Mouse (Mus musculus) layer of hippocampus, adult 2 months (tissue): ENCODE measurements around the gene Gli1. TPM values are rescaled to one million over a fixed set of nuclear protein-coding genes. Genes with fewer than 3 reads are reported as not detected.

ENCODE experiments used
- DNase-seq, 2 experiments: peaks; one replicate each; pipeline ENCODE4 v3.0.0; 2022; ENCODE audit warnings: low spot score in 2 of 2
- H3K27ac ChIP-seq: fragments of 200-600 bp; 2 replicates; pipeline ENCODE4 v1.8.1; 2022
- H3K4me3 ChIP-seq: fragments of 200-600 bp; 2 replicates; pipeline ENCODE4 v1.8.1; 2022; ENCODE audit warnings: mild to moderate bottlenecking
- CTCF ChIP-seq: fragments of 200-600 bp; conservative IDR thresholded peaks from 2 replicates; pipeline ENCODE4 v1.8.1; 2022; ENCODE audit warnings: antibody characterized with exemption, mild to moderate bottlenecking, moderate library complexity
- total RNA-seq, 2 experiments: library from RNA; stranded (reverse); gene quantifications; 2 replicates each; pipeline ENCODE4 v1.2.3; 2021

Gli1 gene
- total RNA-seq, 2 experiments from 2014 or later = 2.5 to 3.1 TPM

DNA sequence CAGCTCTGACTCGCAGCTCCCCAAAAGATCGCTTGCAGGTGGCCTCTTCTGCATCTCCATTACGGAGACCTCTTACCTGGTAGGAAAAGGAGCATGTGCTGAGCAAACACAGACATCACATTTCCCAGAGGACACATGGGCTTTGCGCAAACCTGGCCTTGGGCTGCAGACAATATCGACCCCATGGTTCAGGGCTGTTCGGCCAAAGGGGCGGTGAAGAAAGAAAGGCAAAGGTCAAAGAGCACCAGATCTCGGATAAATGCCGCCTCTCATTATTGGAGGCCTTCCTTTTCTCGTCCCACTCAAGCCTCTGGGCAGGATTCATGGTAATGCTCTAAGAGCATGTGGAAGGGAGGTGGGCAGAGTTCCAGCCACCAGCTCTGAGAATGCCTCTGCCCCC is 13.6 kb upstream of the Gli1 start:
- DNase-seq = no peak
- peak overlapping the region; percentile 78 for H3K27ac ChIP-seq
- H3K4me3 ChIP-seq = no peak overlapping the region
- TF ChIP-seq CTCF = no peak

DNA sequence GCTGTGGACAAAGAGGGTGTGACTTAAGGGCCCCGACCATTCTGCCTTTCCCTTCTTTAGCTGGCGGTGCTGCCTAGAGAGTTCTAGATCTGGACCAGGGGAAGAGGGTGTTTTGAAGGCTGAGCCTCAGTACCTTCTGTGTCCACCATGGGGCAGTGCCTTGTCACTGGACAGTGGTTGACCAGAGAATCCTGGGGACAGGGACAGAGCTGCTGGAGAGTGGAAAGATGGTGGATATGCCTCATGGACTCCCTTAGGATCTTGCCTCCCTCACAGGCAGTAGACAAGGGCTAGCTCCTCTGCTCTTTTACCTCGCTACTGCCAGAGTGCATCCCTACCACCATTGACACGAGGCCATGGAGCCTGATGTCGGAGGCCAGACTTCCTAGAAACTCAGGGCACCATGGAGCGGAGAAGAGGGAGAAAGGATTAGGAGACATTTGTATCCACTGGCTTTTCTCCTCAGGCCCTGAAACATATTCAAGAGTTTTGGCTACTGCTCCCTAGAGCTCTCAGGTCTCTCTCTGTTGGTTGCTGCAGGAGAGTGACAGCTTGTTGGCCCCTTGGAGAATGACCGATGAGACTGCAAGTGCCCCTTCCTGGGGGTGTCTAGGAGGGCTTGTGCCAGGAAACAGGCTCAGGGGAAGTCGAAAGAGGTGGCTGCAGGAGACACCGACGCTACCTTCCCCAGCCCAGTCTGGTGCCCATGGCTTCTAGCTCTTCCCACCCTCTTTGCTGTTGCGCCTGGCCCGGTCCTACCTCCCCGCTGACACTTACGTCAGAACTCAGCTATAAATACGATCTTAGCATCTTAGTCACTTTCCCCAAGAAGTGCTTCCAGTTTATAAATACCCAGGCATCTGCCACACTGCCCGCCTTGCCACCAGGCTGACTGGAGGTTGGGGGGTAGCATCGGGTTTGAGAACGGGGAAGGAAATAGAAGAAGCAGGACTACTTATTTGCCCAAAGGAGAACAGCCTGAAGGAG is 12.4 kb upstream of the Gli1 start, which contains the start of gene Inhbe:
TSS of gene Inhbe (minus strand) at position 503 of the 987 bp plus-strand sequence.
- H3K27ac ChIP-seq = peak within 1 kb of the TSS; percentile 78
- H3K4me3 ChIP-seq = no peak within 1 kb of the TSS
- TF ChIP-seq CTCF = peak; percentile 65
- DNase-seq = peak; percentile 59 to 72

DNA sequence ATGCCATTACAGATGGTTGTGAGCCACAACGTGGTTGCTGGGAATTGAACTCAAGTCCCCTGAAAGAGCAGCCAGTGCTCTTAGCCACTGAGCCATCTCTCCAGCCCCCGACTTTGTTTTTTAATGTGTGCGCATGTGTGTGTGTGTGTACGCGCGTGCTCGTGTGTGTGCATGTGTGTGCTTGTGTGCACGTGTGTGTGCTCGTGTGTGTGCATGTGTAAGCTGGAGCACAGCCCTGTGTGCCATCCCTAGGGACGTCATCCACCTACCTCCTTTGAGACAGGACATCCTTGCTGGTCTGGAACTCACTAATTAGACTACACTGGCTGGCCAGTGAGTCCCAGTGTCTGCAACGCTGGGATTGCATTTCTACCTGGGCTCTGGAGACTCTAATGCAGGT is 11.0 kb upstream of the Gli1 start:
- Histone ChIP-seq H3K4me3 (no peak overlapping the region), H3K27ac (no peak overlapping the region)
- no peak for DNase-seq
- no peak for TF ChIP-seq CTCF

DNA sequence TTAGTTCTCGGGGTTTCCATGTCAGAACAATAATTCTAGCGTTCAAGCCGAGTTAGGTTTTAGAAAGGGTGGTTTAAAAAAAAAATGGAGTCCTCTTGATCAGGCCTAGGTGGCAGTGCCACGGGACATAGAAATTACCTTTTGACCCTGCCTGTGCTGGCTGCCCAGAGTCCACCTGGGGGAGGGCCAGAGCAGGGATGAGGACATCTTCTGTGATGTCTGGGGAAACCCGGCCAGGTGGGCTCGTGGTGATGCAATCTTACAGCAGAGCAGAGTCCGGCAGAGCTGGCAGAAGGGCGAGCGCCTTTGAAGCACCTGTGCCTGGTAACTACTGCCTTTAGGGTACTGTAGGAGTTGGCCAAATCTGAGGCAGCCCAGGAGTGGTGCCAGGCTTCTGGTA is 10.4 kb upstream of the Gli1 start:
- Histone ChIP-seq H3K4me3 (no peak overlapping the region), H3K27ac (no peak overlapping the region)
- TF ChIP-seq CTCF = no peak
- no peak for DNase-seq

DNA sequence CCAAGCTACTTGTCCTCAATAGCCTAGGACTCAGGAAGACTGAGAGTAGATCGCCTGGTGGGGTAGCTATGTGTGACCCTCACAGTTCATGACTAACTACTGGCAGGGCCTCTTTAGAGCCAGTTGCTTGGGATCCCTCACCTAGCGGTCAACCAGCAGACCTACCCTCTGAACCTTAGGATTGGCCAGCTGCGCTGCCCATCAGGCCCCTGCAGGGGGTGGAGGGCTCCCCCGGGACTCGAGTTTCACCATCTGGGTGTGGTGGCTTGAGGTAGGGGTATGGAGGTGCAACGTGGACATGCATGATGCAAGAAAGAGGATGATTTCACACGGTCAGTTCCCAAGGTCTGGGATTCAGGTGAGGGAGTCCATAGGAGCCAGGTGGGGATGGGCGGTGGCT is 9.9 kb upstream of the Gli1 start:
- TF ChIP-seq CTCF = no peak
- Histone ChIP-seq H3K27ac (no peak overlapping the region), H3K4me3 (no peak overlapping the region)
- no peak for DNase-seq

DNA sequence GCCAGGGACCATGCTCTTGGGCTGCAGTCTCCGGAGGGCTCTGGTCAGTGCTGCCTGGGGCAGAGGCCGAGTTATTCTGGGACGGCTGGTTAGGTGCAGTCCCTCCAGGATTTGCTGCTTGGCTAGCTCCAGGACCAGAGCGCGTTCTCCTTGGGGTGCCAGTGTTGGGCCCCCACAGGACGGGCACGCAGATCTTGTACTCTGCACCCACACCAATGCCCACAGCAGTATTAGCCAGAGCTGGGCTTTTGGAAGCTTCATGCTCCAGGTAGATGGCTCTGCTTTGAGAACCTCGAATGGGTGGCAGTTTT is 9.5 kb upstream of the Gli1 start:
- Histone ChIP-seq H3K4me3 (no peak overlapping the region), H3K27ac (no peak overlapping the region)
- no peak for DNase-seq
- TF ChIP-seq CTCF = no peak

DNA sequence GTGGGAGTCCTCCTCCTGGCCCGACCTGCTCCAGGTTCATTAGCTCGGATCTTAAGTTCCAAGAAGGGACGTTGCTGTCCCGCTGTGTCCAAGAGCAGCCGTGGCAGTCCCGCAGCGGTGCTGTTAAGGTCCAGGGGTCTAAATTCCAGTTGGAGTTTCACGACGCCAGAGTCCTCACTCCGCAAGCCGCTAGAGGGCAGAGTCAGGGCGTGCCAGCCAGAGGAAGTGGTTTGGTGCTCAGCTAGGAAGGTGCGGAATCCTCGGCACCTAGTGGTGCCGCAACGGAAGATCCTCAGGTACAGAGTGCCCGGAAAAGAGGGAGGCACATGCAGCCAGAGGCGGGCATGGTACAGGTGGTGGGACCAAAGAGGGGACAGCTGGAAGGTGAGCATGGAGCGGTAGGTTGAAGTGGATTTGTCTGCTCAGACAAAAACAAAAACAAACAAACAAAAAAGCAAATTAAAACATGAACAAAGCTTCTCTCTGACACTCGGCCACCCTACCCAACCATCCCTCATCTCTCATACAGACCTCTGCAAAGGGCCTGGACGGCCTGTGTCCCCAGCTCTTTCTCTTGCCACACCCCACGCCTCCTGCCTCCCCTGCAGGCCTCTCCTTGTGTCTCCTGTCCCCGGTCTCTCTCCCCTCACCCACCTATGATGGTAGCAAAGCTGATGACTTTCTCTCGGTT is 9.0 kb upstream of the Gli1 start:
- H3K27ac ChIP-seq = no peak overlapping the region; the same call in 1 of the 2 replicates

DNA sequence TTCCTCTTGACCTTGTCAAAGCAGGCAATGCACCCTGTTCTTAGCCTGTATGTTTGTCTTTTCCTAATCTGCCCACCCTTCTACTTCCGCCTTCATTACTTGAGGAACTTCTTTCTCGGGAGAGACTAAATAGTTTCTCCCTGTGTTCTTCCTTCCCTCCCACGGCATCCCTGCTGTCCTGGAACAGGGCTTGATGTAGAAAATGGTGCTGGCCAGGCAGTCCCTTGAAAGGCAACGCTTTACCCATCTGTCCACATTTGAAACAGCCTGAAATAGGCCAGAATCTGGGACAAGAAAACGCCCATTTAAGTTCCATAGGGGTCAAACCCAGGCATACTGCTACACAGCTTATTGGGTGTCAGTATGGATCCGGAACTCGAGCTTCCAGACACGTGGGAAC is 8.0 kb upstream of the Gli1 start:
- Histone ChIP-seq H3K4me3 (no peak overlapping the region), H3K27ac (peak overlapping the region; percentile 6; the same call in 1 of the 2 replicates)
- no peak for DNase-seq
- TF ChIP-seq CTCF = no peak

More for the DNA sequence above, 9.0 kb upstream of the Gli1 start:
- peak; percentile 56 to 76 for DNase-seq
- H3K4me3 ChIP-seq = peak overlapping the region; percentile 40
- TF ChIP-seq CTCF = peak; percentile 91

DNA sequence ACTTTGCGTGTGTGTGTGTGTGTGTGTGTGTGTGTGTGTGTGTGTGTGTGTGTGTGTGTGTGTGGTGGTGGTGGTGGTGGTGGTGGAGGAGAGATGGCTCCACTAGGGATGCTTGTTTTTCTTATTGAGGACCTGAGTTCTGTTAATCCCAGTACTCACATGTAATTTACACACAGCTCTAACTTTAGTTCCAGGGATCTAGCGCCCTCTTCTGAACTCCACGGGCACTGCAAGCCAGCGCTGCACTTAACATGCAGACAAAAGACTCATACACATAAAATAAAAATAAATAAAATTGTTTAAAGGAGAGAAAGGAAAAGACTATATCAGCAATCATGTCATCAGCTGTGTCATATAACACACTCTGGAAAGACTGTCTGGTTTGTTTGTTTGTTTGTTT is 7.2 kb upstream of the Gli1 start:
- TF ChIP-seq CTCF = peak; percentile 63
- no peak overlapping the region for H3K27ac ChIP-seq
- DNase-seq = no peak
- no peak overlapping the region for H3K4me3 ChIP-seq

DNA sequence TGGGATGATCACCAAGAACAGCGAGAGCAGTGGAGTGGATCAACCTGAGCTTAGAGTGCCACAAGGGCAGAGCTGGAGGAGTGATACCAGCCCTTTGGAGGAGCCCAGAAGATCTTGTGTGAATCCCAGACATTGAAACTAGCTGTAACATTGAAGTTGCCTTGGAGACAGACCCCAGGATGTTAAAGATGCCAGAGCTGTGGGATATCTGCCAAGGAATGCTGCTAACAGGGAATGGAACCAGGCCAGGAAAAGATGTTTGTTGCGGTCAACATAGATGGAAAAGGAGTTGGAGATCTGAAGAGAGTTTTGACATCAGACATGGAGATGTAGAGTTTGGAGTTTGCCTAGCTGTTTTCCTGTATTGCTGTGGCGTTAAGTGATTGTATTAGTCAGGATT is 4.4 kb upstream of the Gli1 start:
- DNase-seq = no peak
- no peak overlapping the region for H3K27ac ChIP-seq
- H3K4me3 ChIP-seq = no peak overlapping the region
- no peak for TF ChIP-seq CTCF

DNA sequence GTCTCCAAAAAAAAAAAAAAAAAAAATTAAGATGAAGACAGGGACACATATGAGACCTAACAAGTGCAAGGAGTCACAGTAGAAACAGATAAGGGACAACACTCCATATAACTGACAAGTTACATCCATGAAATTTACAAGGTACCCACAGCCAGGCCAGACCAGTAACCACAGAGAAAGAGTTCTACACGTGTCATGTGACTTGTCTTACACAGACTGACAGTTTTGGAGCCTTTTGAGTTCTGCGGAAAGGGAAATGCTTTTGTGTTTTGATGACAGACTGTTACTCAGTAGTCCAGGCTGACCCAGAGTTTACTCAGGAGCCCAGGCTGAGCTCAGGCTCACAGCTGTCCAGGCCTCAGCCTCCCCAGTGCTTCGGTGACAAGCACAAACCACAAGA is 1.3 kb upstream of the Gli1 start:
- TF ChIP-seq CTCF = no peak
- H3K27ac ChIP-seq = no peak overlapping the region
- H3K4me3 ChIP-seq = no peak overlapping the region
- DNase-seq = no peak

DNA sequence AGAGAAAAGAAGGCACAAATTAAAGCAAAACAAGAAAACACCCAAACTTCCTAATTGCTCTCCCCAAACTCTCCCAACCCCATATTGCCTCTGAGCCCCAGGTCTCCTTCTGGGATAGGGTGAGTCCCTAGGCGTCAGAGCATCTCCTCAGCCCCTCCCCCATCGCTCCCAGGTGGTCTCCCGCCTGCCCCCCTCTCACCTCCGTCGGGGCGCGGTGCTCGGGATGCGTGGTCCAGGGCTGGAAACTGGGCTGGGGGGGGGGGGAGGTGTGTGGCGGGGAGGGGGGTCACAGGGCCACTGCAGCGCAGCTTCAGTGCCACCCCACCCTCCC is 449 bp downstream of the Gli1 start:
- TF ChIP-seq CTCF = no peak
- Histone ChIP-seq H3K27ac (no peak overlapping the region), H3K4me3 (peak overlapping the region; percentile 43)
- no peak for DNase-seq

DNA sequence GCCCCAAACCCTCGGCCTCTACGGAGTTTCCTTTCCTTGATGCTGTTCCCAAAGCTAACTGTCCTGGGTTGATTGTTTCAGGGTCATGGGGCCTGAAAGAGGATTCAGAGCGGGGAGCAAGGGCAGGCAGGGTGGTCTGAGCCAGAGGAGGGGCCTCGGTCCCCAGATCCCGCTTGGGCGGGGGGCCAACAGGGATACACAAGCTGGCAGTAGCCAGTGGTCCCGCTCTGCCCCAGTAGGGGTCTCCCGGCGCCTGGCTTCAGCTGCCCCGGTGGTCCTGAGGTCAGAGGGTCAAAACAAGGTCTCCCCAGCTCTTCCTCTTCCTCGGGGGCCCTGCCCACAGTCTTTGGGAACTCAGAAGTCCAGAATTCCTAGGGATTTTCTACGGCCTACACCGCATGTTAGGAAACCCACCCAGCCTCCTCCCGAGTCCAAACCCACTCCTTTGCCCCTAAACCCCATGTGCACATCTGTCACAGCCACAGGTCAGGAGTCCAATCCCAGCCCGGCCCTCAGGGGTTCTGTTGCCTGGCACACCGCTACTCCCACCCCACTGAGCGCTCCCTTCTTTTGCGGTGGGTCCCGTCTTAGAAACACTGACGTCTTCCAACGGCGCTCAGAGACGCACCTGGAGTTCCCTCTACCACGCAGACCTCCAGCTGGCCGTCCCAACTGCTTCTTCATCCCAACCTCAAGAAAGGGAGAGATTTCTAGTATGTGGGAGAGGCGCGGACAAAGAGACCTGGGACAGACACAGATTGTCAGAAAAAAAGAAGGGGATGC is 1.0 kb downstream of the Gli1 start:
- no peak for TF ChIP-seq CTCF
- no peak for DNase-seq
- peak overlapping the region; percentile 51; the same call in 1 of the 2 replicates for H3K4me3 ChIP-seq
- no peak overlapping the region for H3K27ac ChIP-seq
